Mouse (Mus musculus) midbrain, postnatal 0 days (tissue): Measurements from ENCODE around the gene Slc11a2. TPM values are rescaled to one million over a fixed set of nuclear protein-coding genes. Genes with fewer than 3 reads are reported as not detected.
A peak's percentile ranks its signal among the peaks of the same experiment; 100 is the strongest.

Experiments used
- ATAC-seq: fragments of 200-750 bp; cut with Nextera tagmentation; 2 replicates; pipeline ENCODE4 v1.8.0; 2017; ENCODE audit warnings: moderate number of reproducible peaks, mild to moderate bottlenecking, moderate TSS enrichment, moderate library complexity; ENCODE audit not compliant: low FRiP score
- DNase-seq: peaks from one replicate; pipeline ENCODE4 v3.0.0-alpha.2; 2015; ENCODE audit warnings: low spot score
- H3K27ac ChIP-seq: fragments of 300-500 bp; sonication (generic); 2 replicates; pipeline ENCODE4 v1.5.1; 2014; ENCODE audit warnings: low read depth, mild to moderate bottlenecking, low read length, mixed read lengths
- H3K27me3 ChIP-seq: fragments of 300-500 bp; sonication (generic); 2 replicates; pipeline ENCODE4 v1.6.1; 2014; ENCODE audit warnings: low read length, control low read depth, mixed read lengths; ENCODE audit not compliant: insufficient read depth
- H3K36me3 ChIP-seq: fragments of 300-500 bp; sonication (generic); 2 replicates; pipeline ENCODE4 v1.6.1; 2014; ENCODE audit warnings: low read length, control low read depth, mixed read lengths; ENCODE audit not compliant: insufficient read depth
- H3K4me1 ChIP-seq: fragments of 300-500 bp; sonication (generic); 2 replicates; pipeline ENCODE4 v1.6.1; 2014; ENCODE audit warnings: mild to moderate bottlenecking, control low read depth, antibody characterized with exemption, low read length, mixed read lengths; ENCODE audit not compliant: insufficient read depth
- H3K4me2 ChIP-seq: fragments of 300-500 bp; sonication (generic); 2 replicates; pipeline ENCODE4 v1.6.1; 2014; ENCODE audit warnings: low read depth, mild to moderate bottlenecking, low read length, mixed read lengths; ENCODE audit not compliant: poor library complexity, severe bottlenecking
- H3K4me3 ChIP-seq: fragments of 300-500 bp; sonication (generic); 2 replicates; pipeline ENCODE4 v1.5.1; 2014; ENCODE audit warnings: low read depth, mild to moderate bottlenecking, low read length, moderate library complexity
- H3K9ac ChIP-seq: fragments of 300-500 bp; sonication (generic); replicated peaks from 2 replicates; pipeline ENCODE4 v1.6.1; 2014; ENCODE audit warnings: mild to moderate bottlenecking, low read length, moderate library complexity, mixed read lengths; ENCODE audit not compliant: poor library complexity, severe bottlenecking
- H3K9me3 ChIP-seq: fragments of 300-500 bp; sonication (generic); 2 replicates; pipeline ENCODE4 v1.6.1; 2016; ENCODE audit warnings: low read length, control low read depth
- CTCF ChIP-seq: IDR thresholded peaks from 2 replicates; pipeline ENCODE4 v1.5.1; 2016; ENCODE audit warnings: antibody characterized with exemption, mild to moderate bottlenecking
- WGBS: fragments of 180-500 bp; shearing (Covaris S2); extraction: QIAGEN DNeasy Blood & Tissue Kit; methylation state at CpG from one replicate; pipeline ENCODE4 v1.1.7; 2014; 5-methylcytosine and 5-hydroxymethylcytosine counted together
- polyA plus RNA-seq: library from polyadenylated mRNA; unstranded; fragments of >200 nt; fragmentation: Nextera tagmentation; extraction: Ambion mirVana; gene quantifications from 2 replicates; pipeline ENCODE4 v1.2.1, GENCODE M21; 2015
- total RNA-seq: library from RNA; depleted of rRNA; stranded (reverse); fragments of >200 nt; gene quantifications from 2 replicates; pipeline ENCODE4 v1.2.3, GENCODE M21; 2014

The Slc11a2 gene
- total and polyA plus RNA-seq, 2 experiments from 2014 or later: 23.6 to 34.4 TPM

DNA sequence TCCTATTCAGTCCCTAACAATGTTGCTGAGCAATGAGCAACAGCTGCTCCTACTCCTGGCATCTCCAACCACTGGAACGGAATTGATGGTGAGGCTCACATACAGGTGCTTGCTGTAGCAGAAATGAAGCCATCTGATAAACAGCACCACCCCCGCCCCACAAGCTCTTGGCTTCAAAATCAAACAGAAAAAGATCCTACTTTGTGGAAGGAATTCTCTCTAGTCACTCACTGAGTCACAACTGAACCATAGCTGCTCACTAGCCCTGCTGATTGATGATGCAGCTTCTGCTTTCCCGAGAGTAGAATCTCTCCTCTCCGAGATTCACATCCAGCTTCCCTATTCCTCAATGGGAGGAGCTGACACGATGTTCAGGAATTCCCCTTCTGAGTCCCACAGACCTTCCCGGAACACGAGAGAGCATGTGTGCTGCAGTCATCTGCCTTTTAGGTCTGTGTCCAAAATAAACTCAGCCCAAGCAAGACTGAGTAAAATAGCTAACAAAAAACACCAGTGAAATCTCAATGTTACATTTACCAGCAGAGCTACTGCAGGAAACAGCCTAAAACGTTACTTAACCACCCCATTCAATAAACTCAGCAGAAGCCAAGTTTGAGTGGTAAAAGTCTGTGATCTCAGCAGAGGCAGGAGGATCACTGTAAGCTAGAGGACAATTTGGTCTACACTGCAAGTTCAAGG, 3.7 kb downstream of the Slc11a2 start:
- ATAC-seq: no peak
- Histone ChIP-seq H3K27ac (no peak overlapping the region), H3K4me3 (peak overlapping the region; percentile 85), H3K36me3 (no peaks in the 10 kb centered on the region), H3K9me3 (no peaks in the 10 kb centered on the region), H3K27me3 (peaks cover 15% of the 10 kb centered on the region), H3K4me2 (peak overlapping the region; percentile 91), H3K4me1 (peaks cover 13% of the 10 kb centered on the region; the same call in 1 of the 2 replicates), H3K9ac (0 out of 2 replicates have a peak overlapping the region, but pooled peaks have one; percentile 13)
- no peak for TF ChIP-seq CTCF
- DNase-seq: no peak
- WGBS: 48% methylated on average over 8 of the region's 8 CpGs

DNA sequence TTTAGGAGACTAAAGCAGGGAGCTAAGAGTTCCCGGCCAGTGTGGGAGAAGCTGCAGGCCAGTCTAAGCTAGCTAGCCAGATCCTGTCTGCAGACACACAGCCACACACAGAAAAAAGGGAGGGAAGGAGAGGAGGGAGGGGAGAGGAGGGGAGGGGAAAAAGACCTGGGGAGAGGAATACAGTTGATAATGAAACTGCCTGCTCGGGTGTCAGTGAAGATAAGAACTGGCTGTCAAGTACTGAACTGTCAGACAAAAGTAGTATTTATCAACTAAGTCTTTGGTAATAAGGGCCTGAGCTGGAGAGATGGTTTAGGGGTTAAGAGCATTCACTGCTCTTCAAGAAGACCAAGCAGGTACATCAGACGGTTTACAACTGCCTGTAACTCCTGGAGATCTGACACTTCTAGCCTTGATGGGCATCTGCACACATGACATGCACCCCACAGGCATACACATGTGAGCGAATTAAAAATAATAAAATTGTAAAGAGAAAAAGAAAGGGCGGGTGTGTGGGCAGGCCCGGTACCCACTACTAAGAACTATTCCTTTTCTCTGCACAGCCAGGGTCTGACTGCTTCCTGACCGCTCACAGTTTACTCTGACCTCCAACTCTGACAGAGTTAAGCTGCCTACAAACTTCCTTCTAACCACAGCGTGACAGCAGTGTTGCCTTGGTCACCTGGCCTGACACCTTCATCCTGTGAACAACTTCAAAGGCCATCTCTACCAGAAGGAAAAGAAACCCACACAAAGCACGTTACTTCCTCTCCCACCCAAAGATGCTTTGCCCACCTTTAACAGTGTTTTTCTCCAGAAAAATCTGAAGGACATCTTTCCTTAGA, 4.7 kb downstream of the Slc11a2 start:
- no peak overlapping the region for H3K27ac ChIP-seq
- no peak for ATAC-seq

DNA sequence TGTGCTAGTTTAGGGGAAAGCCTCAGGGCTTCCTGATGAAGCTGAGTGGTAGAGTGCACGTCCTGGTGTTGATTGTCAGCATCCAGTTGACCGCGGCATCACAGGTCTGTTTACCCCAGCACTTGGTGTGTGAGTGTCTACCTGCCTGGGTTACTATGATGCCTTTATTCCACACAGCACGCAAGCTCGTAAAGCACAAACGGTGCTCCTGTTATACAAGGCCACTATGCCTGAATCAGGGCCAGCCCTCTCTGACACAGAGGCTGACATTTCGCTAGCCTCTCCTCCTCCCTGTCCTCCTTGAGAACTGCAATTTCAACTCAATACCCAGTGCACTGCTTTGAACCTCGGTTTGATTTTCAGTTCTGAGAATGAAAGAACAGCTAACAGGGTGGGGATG, 5.6 kb downstream of the Slc11a2 start:
- Histone ChIP-seq H3K4me3 (no peak overlapping the region), H3K27ac (no peak overlapping the region; the same call in 1 of the 2 replicates), H3K4me2 (no peak overlapping the region), H3K27me3 (peaks cover 2% of the 10 kb centered on the region), H3K9ac (no peak overlapping the region), H3K9me3 (no peaks in the 10 kb centered on the region), H3K4me1 (peaks cover 13% of the 10 kb centered on the region; the same call in 1 of the 2 replicates), H3K36me3 (no peaks in the 10 kb centered on the region)
- TF ChIP-seq CTCF: no peak
- 71% methylated on average over 8 of the region's 8 CpGs for WGBS
- ATAC-seq: no peak
- no peak for DNase-seq

More for the DNA sequence above, 4.7 kb downstream of the Slc11a2 start:
- peaks cover 13% of the 10 kb centered on the region; the same call in 1 of the 2 replicates for H3K4me1 ChIP-seq
- no peaks in the 10 kb centered on the region for H3K36me3 ChIP-seq
- no peaks in the 10 kb centered on the region for H3K9me3 ChIP-seq
- 0 out of 2 replicates have a peak overlapping the region, but pooled peaks have one; percentile 13 for H3K9ac ChIP-seq
- no peak for TF ChIP-seq CTCF
- no peak overlapping the region for H3K4me2 ChIP-seq
- H3K4me3 ChIP-seq: no peak overlapping the region
- no peak for DNase-seq
- WGBS: 64% methylated on average over 9 of the region's 9 CpGs
- peaks cover 10% of the 10 kb centered on the region for H3K27me3 ChIP-seq

DNA sequence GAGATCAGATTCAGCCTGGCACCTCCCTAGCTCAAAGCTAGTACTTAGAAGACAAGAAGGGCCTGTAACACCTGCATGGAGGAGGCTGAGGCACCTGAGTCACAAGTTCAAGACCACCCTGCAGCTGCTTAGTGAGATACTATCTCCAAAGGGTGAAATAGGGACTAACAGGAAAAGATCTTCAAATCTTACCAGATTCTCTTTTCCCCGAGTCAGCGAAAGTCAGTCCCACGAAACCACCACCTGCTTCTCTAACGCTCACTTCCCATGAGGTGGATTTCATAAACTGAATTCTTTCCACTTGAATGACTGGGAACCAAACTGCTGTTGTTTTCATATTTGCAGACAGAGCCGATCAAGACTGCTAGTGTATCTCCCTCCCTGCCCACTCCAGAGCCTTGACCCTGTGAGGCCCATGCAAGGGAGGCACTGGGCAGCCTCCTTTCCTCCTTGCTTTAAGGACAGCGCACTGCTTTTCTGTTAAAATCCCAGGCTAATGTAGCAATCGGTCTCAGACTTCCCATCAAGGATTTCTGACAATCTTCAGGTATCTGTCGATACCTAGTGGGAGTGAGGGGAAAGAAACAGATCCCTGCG, 6.9 kb downstream of the Slc11a2 start:
- no peak overlapping the region for H3K4me3 ChIP-seq
- no peaks in the 10 kb centered on the region for H3K9me3 ChIP-seq
- TF ChIP-seq CTCF: no peak
- H3K36me3 ChIP-seq: no peaks in the 10 kb centered on the region
- no peak overlapping the region for H3K27ac ChIP-seq
- no peak overlapping the region for H3K9ac ChIP-seq
- DNase-seq (no peak), ATAC-seq (no peak)
- WGBS: 87% methylated on average over 9 of the region's 9 CpGs
- H3K4me2 ChIP-seq: no peak overlapping the region
- H3K4me1 ChIP-seq: peaks cover 13% of the 10 kb centered on the region; the same call in 1 of the 2 replicates
- no peaks in the 10 kb centered on the region for H3K27me3 ChIP-seq

DNA sequence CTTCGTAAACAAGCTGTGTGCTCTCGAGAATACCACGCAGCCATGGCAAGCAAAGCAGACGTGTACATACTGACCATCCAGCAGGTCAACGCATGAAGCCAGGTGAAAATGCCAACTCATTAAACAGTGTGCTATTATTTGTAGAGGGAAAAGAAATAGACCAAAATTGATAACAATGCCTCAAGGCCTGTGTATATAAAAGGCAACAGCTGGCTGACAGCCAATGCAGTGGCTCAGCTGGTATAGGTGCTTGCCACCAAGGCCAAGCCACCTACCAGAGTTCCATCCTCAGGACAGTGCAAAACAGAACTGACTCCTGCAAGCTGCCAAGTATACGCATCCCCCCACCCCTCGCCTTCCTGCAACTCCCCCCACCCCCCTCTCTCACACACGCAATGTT, 9.2 kb downstream of the Slc11a2 start:
- ATAC-seq (no peak), DNase-seq (no peak)
- H3K36me3 ChIP-seq: 0 out of 2 replicates have a peak, but pooled peaks cover 2% of the 10 kb centered on the region
- H3K9me3 ChIP-seq: no peaks in the 10 kb centered on the region
- H3K4me3 ChIP-seq: no peak overlapping the region
- WGBS: 85% methylated on average over 8 of the region's 8 CpGs
- no peak overlapping the region for H3K9ac ChIP-seq
- H3K27ac ChIP-seq: no peak overlapping the region
- H3K4me2 ChIP-seq: no peak overlapping the region
- no peaks in the 10 kb centered on the region for H3K27me3 ChIP-seq
- peaks cover 7% of the 10 kb centered on the region; the same call in 1 of the 2 replicates for H3K4me1 ChIP-seq
- no peak for TF ChIP-seq CTCF
